Mouse (Mus musculus) urinary bladder, postnatal 0 days (tissue): Measurements from ENCODE around the gene Ermard. TPM values are rescaled to one million over a fixed set of nuclear protein-coding genes. Genes with fewer than 3 reads are reported as not detected.

Source experiments
- polyA plus RNA-seq: library from polyadenylated mRNA; unstranded; fragments of >200 nt; fragmentation: Nextera tagmentation; extraction: Ambion mirVana; gene quantifications from 2 replicates; pipeline ENCODE4 v1.2.1, GENCODE M21; 2015

Gene Ermard
- 41.7 and 52.5 TPM in 2 replicates for polyA plus RNA-seq

DNA sequence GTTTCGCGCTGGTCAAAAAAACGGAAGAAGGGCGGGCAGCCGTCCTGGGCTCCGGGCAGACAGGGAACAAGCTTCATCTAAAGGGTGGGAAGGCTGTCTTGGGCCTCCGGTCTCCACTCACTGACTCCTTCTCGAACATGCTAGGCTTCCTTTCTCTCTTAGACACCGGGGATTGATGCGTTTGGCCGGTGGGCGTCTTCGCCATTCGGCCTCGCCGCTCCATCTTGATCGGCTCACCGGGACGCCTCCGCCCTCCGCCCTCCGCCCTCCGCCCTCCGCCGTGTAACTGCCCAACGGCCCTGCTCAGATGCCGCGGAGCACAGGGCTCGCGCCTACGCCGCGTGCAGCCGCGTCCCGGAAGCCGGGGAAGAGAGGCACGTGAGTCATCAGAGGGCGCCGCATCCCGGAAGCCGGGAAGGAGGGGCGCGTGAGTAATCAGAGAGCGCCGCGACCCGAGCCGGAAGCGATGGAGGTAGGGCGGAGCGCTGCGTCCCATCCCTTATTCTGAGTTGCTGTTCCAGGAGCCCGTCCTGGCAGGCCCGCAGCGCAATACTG is at the start of gene Ermard, which contains the start of the genes Tcte3 and Gm3448:
Gene Ermard (plus strand): TSS at position 34 of the 555 bp plus-strand sequence.
Gene Tcte3 (minus strand): TSS at position 314 of the 555 bp plus-strand sequence.
Gene Gm3448 (minus strand): TSS at position 363 of the 555 bp plus-strand sequence.

GRCm38 (mm10) chr17:15009706-15010413 is 31.1 kb upstream of the Ermard start, which contains the start of gene Gm3435:
Gene Gm3435 (plus strand): TSS chr17:15010176.

Other genes with a start within 250 kb of the Ermard start
- gene Wdr27, start 98.0 kb upstream of the Ermard start, polyA plus RNA-seq, result 5.9 TPM in 2 replicates
- gene 1600012H06Rik, start 98.0 kb upstream of the Ermard start, polyA plus RNA-seq, result 41.0 and 48.5 TPM in 2 replicates
- gene Phf10, start 79.9 kb upstream of the Ermard start, polyA plus RNA-seq, result 26.0 and 30.8 TPM in 2 replicates
- gene 9030025P20Rik, start 62.7 kb upstream of the Ermard start, polyA plus RNA-seq, result 5.8 and 7.7 TPM in 2 replicates
- gene Gm3417, start 62.4 kb upstream of the Ermard start, polyA plus RNA-seq, result 0.64 and 1.0 TPM in 2 replicates
- 5.3 and 5.4 TPM in 2 replicates for gene Gm3435, start 31.0 kb upstream of the Ermard start, polyA plus RNA-seq
- 1.0 TPM in 1 of 2 replicates, not detected in the other for gene Tcte3, start 280 bp downstream of the Ermard start, polyA plus RNA-seq
- 2.6 and 3.1 TPM in 2 replicates for gene Gm3448, start 329 bp downstream of the Ermard start, polyA plus RNA-seq